Mouse (Mus musculus): Measurements from ENCODE around the gene Nisch. TPM values are rescaled to one million over a fixed set of nuclear protein-coding genes. Genes with fewer than 3 reads are reported as not detected.

The Nisch gene
- polyA plus RNA-seq, 1 experiment = 292 TPM

DNA sequence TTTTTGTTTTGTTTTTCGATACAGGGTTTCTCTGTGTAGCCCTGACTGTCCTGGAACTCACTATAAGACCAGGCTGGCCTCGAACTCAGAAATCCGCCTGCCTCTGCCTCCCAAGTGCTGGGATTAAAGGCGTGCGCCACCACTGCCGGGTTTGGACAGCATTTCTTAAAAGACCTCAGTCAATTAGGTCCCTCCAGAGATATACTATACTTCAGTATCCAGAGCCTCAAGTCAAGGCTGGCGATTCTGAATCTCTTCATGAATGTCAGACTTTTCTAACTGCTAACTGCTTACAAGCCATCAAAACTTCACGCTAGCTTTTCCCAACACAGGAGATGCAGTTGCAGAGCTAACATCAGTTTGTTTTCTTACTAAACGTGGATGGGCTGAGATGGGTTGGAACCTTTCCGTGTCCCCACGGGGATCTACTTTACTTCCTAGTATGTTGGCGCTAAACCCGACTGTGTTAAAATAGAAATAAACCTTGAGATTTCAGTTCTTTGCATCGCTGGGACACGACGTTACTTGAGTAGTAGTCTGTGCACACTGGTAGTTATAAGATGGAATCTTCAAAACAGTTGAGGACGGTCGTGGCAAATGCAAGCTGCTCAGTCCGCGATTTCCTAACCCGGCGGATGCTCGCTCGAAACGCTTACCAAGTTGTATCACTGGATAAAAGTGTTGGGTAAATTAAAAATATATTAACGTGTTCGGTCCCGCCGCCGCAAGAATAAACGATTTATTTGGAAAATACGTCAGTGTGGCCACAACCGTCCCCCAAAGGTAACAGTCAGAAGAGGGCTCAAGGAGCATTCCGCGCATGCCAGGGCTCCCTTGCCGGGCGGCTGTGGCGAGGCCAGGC lies 33.7 kb upstream of the Nisch start:
- Histone ChIP-seq H3K4me3 (replicated peaks; ENCODE audit: insufficient read depth, low read depth, low read length) (peak overlapping the region; percentile 84), H3K27me3 (ENCODE audit: control insufficient read depth, insufficient read depth, low read length) (no peaks in the 10 kb centered on the region), H3K27ac (ENCODE audit: insufficient read depth, low read length) (peak overlapping the region; percentile 93), H3K4me1 (ENCODE audit: control insufficient read depth, insufficient read depth, low read length) (no peaks in the 10 kb centered on the region; the same call in 1 of the 2 replicates)
- no peak for TF ChIP-seq CTCF (IDR thresholded peaks at IDR 0.05; ENCODE audit: borderline replicate concordance, insufficient read depth, low read depth, low read length)
- TF ChIP-seq POLR2A (IDR thresholded peaks at IDR 0.05; ENCODE audit: borderline replicate concordance, insufficient read depth, low read length) = no peak
- no peak for DNase-seq
- WGBS = 15% methylated on average over 38 of the region's 38 CpGs

DNA sequence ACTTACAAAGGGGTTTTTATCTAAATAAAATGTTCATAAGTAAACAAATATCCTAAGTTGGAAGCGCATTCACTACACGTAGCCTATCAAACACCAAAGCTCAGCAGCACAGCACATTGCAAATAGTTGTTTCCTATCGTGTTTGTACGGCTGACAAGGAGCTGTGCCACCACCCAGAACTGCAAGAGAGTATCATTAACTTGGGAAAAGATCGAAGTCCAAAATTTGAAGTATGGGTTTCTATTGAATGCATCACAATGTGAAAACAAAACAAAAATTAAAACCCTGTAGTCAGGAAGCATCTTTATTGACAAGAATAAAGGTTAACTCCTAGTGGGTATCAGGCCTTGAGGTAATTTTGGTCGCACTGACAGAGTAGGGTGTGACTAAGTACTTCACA lies 31.6 kb upstream of the Nisch start:
- Histone ChIP-seq H3K27me3 (ENCODE audit: control insufficient read depth, insufficient read depth, low read length) (no peaks in the 10 kb centered on the region), H3K4me1 (ENCODE audit: control insufficient read depth, insufficient read depth, low read length) (no peaks in the 10 kb centered on the region; the same call in 1 of the 2 replicates), H3K4me3 (replicated peaks; ENCODE audit: insufficient read depth, low read depth, low read length) (no peak overlapping the region), H3K27ac (ENCODE audit: insufficient read depth, low read length) (no peak overlapping the region)
- no peak for DNase-seq
- 93% methylated on average over 6 of the region's 6 CpGs for WGBS
- TF ChIP-seq POLR2A (IDR thresholded peaks at IDR 0.05; ENCODE audit: borderline replicate concordance, insufficient read depth, low read length) = no peak
- no peak for TF ChIP-seq CTCF (IDR thresholded peaks at IDR 0.05; ENCODE audit: borderline replicate concordance, insufficient read depth, low read depth, low read length)

DNA sequence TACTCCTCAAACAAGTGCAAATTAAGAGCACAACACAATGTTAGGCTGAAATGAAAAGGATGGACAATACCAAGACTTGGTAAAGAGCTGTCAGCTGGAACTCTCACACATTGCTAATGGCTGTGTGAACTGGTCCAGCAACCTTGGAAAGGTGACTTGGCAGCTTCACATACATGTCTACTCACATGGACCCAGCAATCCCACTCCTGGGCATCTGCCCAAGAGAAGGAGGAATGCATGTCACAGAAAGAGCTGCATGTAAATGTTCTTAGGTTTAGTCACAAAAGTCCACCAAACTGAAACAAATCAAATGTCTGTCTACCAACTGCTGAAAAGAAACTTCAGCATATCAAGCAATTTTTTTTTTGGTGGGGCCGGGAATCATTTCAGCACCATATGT lies 29.2 kb upstream of the Nisch start:
- H3K4me1 ChIP-seq (ENCODE audit: control insufficient read depth, insufficient read depth, low read length) = no peaks in the 10 kb centered on the region
- H3K27me3 ChIP-seq (ENCODE audit: control insufficient read depth, insufficient read depth, low read length) = no peaks in the 10 kb centered on the region
- H3K4me3 ChIP-seq (replicated peaks; ENCODE audit: insufficient read depth, low read depth, low read length) = no peak overlapping the region
- DNase-seq = no peak
- TF ChIP-seq POLR2A (IDR thresholded peaks at IDR 0.05; ENCODE audit: borderline replicate concordance, insufficient read depth, low read length) (no peak), CTCF (IDR thresholded peaks at IDR 0.05; ENCODE audit: borderline replicate concordance, insufficient read depth, low read depth, low read length) (no peak)
- no peak overlapping the region for H3K27ac ChIP-seq (ENCODE audit: insufficient read depth, low read length)
- 38% methylated on average over 1 of the region's 1 CpGs for WGBS

DNA sequence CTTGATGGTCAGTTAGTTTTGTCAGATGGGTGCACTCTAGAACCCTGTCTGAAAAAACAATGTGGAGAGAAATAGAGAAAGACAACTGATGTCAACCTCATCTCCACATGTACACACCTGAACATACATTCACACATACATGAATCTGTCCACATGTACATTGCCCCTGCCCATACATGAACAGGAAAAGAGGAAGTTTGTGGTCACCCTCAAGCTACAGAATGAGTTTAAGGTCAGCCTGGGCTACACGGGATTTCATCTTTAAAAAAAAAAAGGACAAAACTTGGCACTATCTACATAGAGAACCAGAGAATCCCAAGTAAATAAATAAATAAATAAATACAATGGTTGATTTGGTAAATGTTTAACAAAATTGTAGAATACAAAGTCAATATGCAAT lies 28.0 kb upstream of the Nisch start:
- H3K4me1 ChIP-seq (ENCODE audit: control insufficient read depth, insufficient read depth, low read length) = no peaks in the 10 kb centered on the region
- no peaks in the 10 kb centered on the region for H3K27me3 ChIP-seq (ENCODE audit: control insufficient read depth, insufficient read depth, low read length)
- TF ChIP-seq POLR2A (IDR thresholded peaks at IDR 0.05; ENCODE audit: borderline replicate concordance, insufficient read depth, low read length) (no peak), CTCF (IDR thresholded peaks at IDR 0.05; ENCODE audit: borderline replicate concordance, insufficient read depth, low read depth, low read length) (no peak)
- H3K4me3 ChIP-seq (replicated peaks; ENCODE audit: insufficient read depth, low read depth, low read length) = no peak overlapping the region
- H3K27ac ChIP-seq (ENCODE audit: insufficient read depth, low read length) = no peak overlapping the region
- no peak for DNase-seq
- 78% methylated on average over 1 of the region's 1 CpGs for WGBS

DNA sequence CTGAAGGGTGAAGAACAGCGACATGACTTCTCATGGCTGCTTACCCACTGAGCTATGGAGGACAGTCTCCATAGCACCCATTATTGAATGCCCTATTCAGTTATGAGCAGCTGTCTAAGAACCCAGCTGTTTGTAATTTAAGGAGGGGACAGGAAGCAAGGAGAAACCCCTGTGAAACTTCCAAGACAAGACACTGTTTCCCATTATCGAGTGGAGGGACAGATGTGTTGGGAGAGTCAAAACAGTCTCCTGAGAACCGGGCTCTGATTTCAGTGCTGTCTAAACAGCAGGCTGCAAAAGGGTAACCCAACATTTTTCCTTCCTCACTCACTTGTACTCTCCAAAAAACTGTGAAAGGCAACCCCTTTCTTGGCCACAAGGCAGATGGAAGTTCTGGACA lies 23.8 kb upstream of the Nisch start:
- no peak for DNase-seq
- TF ChIP-seq CTCF (IDR thresholded peaks at IDR 0.05; ENCODE audit: borderline replicate concordance, insufficient read depth, low read depth, low read length) = no peak
- TF ChIP-seq POLR2A (IDR thresholded peaks at IDR 0.05; ENCODE audit: borderline replicate concordance, insufficient read depth, low read length) = no peak
- Histone ChIP-seq H3K4me3 (replicated peaks; ENCODE audit: insufficient read depth, low read depth, low read length) (no peak overlapping the region), H3K4me1 (ENCODE audit: control insufficient read depth, insufficient read depth, low read length) (no peaks in the 10 kb centered on the region), H3K27ac (ENCODE audit: insufficient read depth, low read length) (no peak overlapping the region), H3K27me3 (ENCODE audit: control insufficient read depth, insufficient read depth, low read length) (no peaks in the 10 kb centered on the region)
- WGBS = 71% methylated on average over 3 of the region's 3 CpGs

DNA sequence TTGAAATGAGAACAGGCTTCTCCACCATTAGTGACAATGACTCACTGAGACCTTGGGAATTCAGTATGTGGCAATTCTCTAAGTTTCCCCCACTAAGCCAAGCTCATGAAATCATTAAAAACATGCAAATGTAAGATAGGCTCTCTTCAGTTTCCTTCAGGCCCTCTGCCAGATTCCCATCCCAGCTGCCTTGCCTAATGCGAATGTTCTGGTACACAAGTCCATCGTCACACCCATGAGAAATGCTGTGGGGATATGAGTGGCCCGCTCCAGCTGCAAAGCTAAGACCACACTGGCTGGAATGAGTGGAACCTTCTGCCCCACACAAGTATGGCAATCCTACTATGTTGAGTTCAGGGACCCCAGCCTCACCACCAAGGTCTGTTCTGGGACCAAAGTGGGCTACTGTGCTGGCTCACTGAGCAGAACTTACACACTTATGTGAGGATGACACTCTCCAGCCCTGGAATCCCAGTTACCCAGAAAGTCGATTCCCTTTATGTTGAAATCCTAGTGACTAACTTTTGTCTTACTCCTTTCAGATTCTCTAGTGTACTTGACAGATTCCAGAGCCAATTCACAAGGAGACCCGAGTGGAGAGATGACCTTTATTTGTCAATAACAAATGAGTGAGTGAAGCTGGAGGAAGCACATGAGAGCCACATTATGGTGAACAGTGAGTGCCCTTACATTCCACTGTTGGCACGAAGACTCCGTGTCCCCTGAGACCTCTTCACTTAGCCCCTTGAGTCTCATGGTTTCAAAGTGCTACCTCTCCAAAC lies 20.5 kb upstream of the Nisch start:
- no peaks in the 10 kb centered on the region for H3K27me3 ChIP-seq (ENCODE audit: control insufficient read depth, insufficient read depth, low read length)
- no peak overlapping the region for H3K27ac ChIP-seq (ENCODE audit: insufficient read depth, low read length)
- no peaks in the 10 kb centered on the region for H3K4me1 ChIP-seq (ENCODE audit: control insufficient read depth, insufficient read depth, low read length)
- DNase-seq = no peak
- TF ChIP-seq POLR2A (IDR thresholded peaks at IDR 0.05; ENCODE audit: borderline replicate concordance, insufficient read depth, low read length) (no peak), CTCF (IDR thresholded peaks at IDR 0.05; ENCODE audit: borderline replicate concordance, insufficient read depth, low read depth, low read length) (no peak)
- 81% methylated on average over 7 of the region's 7 CpGs for WGBS
- no peak overlapping the region for H3K4me3 ChIP-seq (replicated peaks; ENCODE audit: insufficient read depth, low read depth, low read length)

DNA sequence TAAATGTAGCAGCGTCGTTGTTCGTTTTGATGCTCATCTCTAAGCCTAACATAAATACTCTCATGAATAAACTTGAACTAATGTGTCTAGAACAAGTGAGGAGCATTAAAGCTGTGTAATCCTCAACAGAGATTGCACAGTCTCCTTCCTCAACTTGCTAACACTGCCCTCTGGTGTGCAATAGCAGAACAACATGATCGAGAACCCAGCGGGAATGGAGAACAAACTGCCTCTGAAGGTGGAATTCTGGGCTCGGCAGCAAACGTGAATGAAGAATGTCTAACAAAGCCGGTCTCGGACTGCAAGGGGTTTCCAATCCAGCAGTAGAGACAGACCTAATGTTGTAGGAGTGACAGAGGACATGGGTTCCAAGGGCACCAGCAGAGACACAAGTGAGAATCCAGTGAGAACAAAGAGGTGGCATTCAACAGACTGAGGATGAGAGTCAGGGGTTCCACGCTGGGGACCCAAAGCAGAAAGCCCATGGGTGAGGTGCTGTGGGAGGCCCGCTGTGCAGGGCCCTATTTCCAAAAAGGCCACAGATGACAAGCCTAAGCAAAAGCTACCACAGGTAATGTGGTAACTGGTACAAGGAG lies 17.3 kb upstream of the Nisch start:
- peak; percentile 76 for TF ChIP-seq CTCF (IDR thresholded peaks at IDR 0.05; ENCODE audit: borderline replicate concordance, insufficient read depth, low read depth, low read length)
- no peak for TF ChIP-seq POLR2A (IDR thresholded peaks at IDR 0.05; ENCODE audit: borderline replicate concordance, insufficient read depth, low read length)
- no peaks in the 10 kb centered on the region for H3K4me1 ChIP-seq (ENCODE audit: control insufficient read depth, insufficient read depth, low read length)
- WGBS = 12% methylated on average over 11 of the region's 11 CpGs
- peak; percentile 76 to 88 for DNase-seq
- no peaks in the 10 kb centered on the region for H3K27me3 ChIP-seq (ENCODE audit: control insufficient read depth, insufficient read depth, low read length)
- H3K4me3 ChIP-seq (replicated peaks; ENCODE audit: insufficient read depth, low read depth, low read length) = no peak overlapping the region
- H3K27ac ChIP-seq (ENCODE audit: insufficient read depth, low read length) = no peak overlapping the region
